Mouse (Mus musculus) brain, embryonic 14.5 days (tissue): ENCODE measurements at regions not wholly inside any gene's neighbourhood (a gene's known extent, or its start where the extent isn't known, plus 50 kb on each side); places are given as distances from the start of the nearest gene placed in this dataset.

Experiments
- CTCF ChIP-seq: fragments of 200-500 bp; IDR thresholded peaks from 2 replicates; pipeline ENCODE4 v1.5.1; 2012; ENCODE audit warnings: inconsistent platforms, mild to moderate bottlenecking, moderate library complexity, borderline replicate concordance; ENCODE audit not compliant: insufficient read depth, insufficient read length; ENCODE audit errors: extremely low read depth
- POLR2A ChIP-seq: fragments of 200-500 bp; IDR thresholded peaks from 2 replicates; pipeline ENCODE4 v1.6.1; 2012; ENCODE audit warnings: mild to moderate bottlenecking, inconsistent platforms, borderline replicate concordance; ENCODE audit not compliant: poor library complexity, insufficient read depth, insufficient read length, severe bottlenecking; ENCODE audit errors: extremely low read depth

- TF ChIP-seq POLR2A (no peak), CTCF (no peak)
Measured at GRCm38 (mm10) chr3:78509336-78509735, 777.0 kb downstream of the Rapgef2 start.
